Mouse (Mus musculus) lung, adult 18-20 months (tissue): ENCODE measurements around the gene Theg.

Source experiments
- DNase-seq, 2 experiments: peaks; one replicate each; pipeline ENCODE4 v3.0.0; 2022; ENCODE audit warnings: mixed read lengths in 2 of 2

The Theg gene

GRCm38 (mm10) chr10:79587061-79587751 is at the start of gene Theg:
TSS of gene Theg (minus strand) at chr10:79587331.
- no peak for DNase-seq

DNA sequence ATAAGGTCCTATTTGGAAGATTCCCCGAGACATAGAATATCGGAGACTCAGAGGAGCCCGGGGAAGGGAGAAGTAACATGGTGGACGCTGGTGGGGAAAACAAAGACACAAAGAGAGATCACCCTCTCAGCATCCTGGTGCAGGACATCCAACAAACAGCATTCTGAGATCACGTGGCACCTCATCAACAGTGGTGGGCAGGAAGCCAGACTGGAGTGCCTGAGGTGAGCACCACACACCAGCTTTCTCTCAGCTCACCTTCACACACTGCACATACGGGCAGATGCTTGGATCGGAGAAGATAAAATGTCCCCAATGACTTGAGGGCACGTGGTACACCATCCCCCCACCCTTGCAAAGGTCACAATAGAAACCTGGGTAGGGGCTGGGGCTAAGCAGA is 49.2 kb upstream of the Theg start:
- no peak for DNase-seq

DNA sequence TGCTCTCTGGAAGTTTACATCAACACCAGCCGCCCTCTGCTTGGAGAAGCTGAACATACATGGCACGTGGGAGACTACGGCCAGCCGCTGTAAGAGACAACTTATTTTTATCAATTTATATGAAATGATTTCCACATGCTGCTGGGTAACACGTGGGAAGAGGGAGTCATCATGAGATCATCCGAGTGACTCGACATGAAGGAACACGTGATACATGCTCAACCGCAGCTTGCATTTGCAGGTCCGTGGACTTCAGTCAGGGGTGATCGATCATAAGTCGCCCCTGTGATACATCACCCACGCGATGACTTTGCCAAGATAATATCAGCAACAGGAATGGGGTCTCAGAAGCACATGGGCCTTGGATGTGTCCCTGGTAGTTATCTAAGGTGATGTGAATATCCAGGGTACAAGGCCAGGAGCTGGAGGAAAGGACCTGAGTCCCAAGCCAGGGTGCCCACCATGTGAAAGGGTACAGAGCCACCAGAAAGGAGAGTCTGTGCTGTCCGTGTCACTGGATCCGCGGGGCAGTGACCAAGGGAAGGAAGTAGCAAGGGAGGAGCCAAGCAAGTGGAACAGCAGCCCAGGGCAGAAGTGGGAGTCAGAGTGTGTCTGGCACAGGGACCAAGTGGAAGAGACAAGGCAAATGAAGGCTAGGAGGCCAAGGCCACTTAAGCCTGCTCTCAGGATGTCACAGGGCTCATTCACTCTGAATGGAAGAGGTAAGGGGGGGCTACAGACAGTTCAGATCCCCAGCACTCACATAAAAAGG is 46.1 kb upstream of the Theg start:
- DNase-seq = no peak

- DNase-seq = no peak
Measured at GRCm38 (mm10) chr10:79631432-79631831, 44.3 kb upstream of the Theg start.

- no peak for DNase-seq
Measured at GRCm38 (mm10) chr10:79628377-79628776, 41.2 kb upstream of the Theg start.

DNA sequence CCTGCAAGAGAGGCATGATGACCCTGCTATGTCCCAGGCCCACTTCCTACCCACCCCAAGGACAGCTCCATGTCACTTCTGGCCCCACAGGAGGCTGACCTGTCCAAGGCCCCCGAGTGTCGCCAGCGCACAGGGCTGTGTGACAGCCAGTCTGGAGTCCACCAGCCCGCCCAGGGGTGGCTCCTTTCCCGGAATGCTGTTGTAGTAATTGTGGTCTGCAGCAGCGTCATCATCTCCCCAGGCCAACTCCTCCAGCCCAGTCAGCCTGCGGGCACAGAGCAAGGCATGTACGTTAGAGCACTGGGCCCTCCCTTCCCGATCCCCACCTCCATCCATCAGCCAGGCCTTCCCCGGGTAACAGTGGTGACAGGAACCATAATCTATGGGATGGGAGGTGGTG is 39.0 kb upstream of the Theg start:
- no peak for DNase-seq

GRCm38 (mm10) chr10:79625398-79625797 is 38.3 kb upstream of the Theg start:
- DNase-seq = no peak

DNA sequence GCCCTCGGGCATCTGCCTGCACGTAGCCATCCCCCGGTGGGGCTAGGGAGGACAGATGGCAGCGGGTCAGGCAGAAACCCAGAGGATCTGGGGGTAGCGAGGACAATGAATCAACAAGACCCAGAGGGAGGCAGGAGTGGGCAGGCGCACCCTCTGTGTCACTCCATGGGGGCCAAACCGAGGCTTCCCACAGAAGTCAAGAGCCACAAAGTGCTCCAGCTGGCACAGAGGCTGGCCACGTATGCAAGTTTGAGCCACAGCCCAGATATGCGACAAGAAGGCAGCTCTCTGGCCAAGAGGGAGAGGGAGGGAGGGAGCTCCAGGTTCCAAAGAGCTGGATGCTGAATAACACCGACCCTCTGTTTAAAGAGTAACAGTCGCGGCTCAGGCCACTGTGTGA is 36.8 kb upstream of the Theg start:
- no peak for DNase-seq

- no peak for DNase-seq
Measured at GRCm38 (mm10) chr10:79616376-79616775, 29.2 kb upstream of the Theg start.

DNA sequence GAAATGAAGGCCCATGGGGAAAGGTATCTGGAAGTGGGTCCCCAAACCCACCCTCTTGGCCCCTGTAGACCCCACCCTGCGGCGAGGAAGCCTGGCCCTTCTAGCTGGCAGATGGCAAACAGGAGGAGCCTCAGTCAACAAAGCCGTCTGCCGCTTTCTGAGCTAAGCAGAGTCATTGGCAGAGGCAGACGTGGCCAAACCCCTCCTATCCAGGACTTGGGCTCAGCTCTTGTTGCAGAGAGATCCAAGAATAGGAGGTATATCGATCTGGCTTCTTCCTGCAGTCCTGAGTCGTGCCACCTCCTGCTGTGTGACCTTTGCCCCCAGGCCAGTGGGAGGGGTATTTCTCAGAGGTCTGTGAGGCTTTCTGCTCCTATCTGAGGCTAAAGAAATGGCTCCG is 28.7 kb upstream of the Theg start:
- no peak for DNase-seq

GRCm38 (mm10) chr10:79614305-79614643 is 27.1 kb upstream of the Theg start:
- no peak for DNase-seq

DNA sequence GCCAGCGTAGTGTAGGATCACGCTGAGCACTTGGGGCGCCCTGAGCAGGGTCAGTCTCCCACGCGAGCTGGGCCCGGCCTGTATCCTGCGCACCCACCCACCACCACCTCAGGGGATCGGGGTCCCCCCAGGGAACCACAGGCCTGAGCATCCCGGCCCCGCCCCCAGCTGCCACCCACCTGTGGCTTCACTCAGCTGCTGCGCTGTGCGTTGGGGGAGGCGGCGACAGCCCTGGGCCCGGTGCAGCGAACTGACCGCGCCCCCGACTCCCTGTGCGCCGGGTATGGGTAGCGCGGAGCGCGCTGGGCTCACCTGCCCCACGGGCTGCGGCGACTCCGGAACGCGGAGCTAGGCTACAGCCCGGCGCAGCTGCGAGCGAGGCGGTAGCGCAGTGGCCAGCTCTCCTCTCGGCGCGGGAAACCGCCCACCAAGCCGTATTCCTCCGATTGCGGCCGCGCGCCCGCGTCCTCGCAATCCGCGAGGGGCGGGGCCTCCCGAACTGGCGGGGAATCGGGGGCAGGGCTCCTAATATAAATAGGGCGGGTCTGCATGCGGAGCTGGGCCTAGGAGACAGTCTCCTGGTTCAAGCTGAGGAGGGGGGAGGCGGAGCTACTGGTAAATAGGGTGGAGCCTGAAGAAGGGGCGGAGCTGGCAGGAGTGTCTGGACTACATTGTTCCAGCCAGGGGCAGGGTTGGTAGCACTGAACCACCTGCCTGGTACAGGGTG is 26.6 kb upstream of the Theg start, which contains the start of gene C2cd4c:
C2cd4c (minus strand) TSS at position 448 of the 727 bp plus-strand sequence.
- peak; percentile 75 to 77 for DNase-seq

DNA sequence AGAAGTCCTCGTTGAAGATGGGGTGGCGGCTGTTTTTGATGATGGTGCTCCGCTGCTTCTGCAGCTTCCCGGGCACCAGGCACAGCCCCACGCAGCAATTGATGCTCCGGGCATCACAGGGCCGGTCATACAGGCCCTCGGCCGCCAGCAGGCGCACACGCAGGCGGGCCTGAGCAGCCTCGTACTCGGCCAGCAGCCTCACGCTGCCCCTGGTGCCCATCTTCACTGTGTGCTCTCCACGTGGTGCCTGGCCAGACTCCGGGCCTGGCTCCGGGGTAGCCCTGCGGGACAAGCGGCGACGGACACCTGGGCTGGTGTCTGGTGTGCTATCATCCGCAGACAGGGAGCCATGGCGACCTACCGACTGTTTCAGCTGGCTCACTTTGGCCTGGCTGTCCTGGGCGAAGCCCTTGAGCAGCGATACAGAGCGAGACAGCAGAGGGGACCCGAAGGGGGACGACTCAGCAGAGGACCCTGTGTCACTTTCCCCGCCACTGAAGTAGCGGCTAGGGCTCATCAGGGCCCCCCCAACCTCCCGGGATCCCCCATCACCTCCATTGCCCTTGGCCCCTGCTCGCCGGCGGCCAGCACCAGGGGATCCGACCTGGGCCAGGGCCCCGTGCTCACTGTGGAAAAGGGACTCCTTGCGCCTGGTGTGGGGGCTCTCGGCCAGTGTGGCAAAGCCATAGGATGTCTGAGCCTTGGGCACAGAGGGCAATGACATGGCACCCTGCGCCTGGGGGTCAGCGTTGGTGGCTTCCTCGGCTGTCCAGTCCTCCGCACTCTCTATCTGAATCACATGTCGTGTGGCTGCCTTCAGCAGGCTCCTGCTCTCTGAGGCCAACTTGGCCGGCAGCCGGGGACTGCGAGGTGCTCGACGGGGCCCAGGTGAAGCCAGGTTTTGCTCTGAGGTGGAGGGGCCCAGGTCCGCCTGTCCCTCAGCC is 25.3 kb upstream of the Theg start:
- no peak for DNase-seq

DNA sequence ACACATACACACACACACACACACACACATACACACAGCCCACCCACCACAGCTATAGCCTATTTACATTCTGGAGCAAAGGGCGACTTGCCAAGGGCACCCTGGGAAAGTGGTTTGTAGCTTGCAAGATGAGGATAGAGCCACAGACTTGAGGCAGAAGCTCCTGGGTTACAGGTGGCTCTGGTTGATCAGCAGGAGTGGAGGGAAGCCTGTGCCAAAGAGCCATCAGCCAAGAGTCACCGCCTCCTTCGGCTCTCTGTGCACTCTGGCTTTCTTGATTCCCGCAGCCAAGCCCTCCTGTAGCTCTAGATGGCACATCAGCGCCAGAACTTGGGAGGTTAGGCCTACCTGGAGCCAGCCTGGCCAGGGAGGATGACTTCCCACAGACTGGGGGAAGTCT is 24.2 kb upstream of the Theg start:
- DNase-seq = no peak

DNA sequence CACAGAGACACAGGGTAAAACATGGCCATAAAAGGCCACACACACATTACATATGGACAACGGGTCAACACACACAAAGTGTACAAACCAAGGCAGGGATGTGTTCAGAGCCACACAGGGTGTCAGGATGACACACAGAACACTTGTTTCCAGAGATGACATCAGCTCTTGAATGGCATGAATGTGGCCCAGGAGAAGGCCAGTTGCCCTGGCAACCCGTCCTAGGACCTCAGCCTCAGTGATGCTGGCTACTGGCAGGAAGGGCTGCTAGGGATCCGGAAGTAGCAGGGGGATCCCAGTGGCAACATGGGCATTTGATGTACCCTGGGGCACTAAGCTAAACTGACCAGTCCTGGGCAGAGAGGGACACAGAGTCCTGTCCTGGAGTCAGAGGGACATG is 22.1 kb upstream of the Theg start:
- DNase-seq = no peak

GRCm38 (mm10) chr10:79607892-79608291 is 20.8 kb upstream of the Theg start:
- no peak for DNase-seq

DNA sequence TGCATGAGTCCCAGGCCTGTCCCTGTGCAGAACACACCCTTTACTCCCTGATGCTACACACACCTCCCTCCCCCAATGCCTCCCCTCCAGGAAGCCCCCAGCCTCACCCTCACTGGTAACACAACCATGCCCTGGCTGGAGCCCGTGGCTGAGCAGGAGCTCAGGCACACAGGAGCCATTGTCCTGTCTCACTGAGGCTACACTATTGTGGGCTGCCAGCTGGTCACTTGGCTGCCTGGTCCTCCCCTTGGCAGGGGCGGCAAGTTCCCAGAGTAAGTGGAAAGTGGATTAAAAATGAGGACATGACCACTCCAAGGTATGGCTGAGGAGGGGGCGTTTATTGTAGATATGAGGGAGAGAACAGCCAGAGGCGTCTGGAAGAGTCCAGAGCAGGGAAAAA is 19.4 kb upstream of the Theg start:
- no peak for DNase-seq

DNA sequence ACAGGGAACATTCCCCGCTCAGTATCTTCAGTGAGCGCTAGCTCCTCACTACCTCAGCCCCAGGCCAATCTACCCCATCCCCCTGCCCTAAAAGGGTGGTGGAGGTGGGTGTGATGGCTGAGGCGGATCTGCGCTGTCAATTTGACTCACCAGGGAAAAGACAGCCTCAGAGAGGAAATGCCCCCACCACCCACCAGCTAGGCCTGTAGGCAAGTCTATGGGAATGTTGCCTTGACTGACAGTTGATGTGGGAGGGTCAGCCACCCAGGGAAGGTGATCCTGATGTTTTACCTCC is 10.8 kb upstream of the Theg start:
- no peak for DNase-seq

DNA sequence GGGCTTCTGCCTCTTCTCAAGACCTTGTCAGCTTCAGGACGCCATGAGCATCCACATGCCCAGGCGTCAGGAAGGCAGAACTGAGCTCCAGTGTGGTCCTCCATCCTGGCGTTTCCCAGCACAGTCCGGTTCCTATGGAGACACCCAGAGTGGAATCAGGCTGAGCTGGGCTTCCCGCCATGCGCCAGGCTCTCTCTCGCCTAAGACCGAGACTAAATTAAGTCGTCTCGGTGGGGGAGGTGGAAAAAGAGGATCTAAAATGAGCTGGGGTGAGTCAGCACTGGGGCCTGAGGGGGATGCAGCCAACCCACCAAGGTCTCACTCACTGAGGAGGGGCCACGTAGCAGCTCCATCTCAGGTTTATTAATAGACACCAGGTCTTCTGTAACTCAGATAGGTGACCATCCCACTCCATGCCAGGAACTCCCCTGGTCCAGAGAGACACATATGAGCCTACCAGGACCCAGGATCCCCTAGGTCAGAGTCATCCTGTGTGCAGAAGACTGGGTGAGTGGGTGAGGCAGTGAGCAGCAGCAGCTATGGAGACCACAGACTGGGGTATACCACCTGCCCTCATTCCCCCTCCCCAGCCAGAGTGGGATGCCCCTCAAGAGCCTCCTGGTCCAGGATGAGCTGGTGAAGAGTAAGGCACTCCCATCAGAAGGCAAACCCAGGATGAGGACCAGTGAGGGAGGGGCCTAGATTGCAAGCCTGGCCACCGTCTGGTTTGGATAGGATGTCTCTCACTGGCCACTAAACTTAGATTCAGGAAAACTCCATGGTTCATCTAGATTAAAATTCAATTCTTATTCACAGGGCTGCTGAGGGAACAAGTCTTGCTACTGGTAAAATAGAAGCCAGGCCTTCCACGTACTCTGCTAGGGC is 10.2 kb upstream of the Theg start:
- no peak for DNase-seq

DNA sequence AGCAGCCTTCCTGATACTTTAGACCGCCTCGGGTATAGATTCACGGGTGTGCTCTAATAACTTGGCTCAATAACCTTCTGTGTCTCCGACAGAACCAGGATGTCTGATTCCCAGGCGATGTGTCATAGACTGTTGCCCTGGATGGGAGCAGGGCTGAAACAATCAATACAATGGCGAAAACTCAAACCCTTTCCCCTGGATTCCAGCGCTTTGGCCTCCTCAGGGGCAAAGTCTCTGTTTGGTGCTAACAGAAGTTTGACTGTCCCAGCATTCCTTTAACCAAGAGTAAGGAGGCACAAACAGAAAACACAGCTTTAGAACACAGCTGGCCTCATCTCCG is 8.4 kb upstream of the Theg start:
- DNase-seq = no peak

- peak; percentile 26 to 34 for DNase-seq
Measured at GRCm38 (mm10) chr10:79594872-79595589, 7.9 kb upstream of the Theg start.
